In the genomic region with DNA sequence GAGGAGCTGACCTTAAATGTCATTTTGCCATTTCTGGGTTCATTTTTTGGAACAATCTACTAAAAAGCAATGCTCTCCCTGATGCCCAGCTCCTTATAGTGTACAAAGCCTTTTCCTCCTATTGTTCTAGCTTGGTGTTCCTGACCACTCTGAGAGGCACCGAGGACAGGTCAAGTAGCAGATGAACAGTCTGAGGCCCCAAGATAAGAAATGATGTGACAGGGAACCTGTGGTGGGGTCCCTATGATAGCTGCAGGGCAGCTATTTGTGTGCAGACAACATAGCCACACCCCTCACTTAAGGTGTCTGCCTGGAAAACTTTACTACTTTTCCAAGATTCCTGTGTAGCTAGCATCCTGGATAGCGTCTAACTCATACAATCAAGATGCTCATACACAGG, we compare ENCODE assay signal across 22 mouse cellular contexts. TPM values are rescaled to one million over a fixed set of nuclear protein-coding genes. Genes with fewer than 3 reads are reported as not detected.
DNase-seq lines count a peak whose midpoint lies in the region; ATAC-seq and TF ChIP-seq lines count a peak whose summit lies in the region.
"Had no signal": no experiment of that assay in that cellular context is flagged by ENCODE, and none has a peak within 500 bp of the region (broad histone marks: within the 10 kb centered on the region; RNA-seq: fewer than 3 reads in every experiment).

No protein-coding gene starts in this region.

- no peaks in the 10 kb centered on the region for H3K79me2 ChIP-seq in heart, adult 2 months (replicated peaks; ENCODE audit: control insufficient read depth, insufficient read depth, low read length)

- H3K4me1 ChIP-seq in heart, embryonic 13.5 days: peaks cover 30% of the 10 kb centered on the region
- peaks cover 2% of the 10 kb centered on the region for H3K4me1 ChIP-seq in heart, adult 2 months (ENCODE audit: control insufficient read depth, insufficient read depth, low read length)
- peaks cover 25% of the 10 kb centered on the region for H3K4me1 ChIP-seq in liver, embryonic 12.5 days
- peaks cover 29% of the 10 kb centered on the region for H3K4me1 ChIP-seq in G1E (ENCODE audit: insufficient read depth, low read depth, low read length)
- peaks cover 9 to 16% of the 10 kb centered on the region in 2 experiments for H3K4me1 ChIP-seq in liver, embryonic 14.5 days (replicated peaks; ENCODE audit: control insufficient read depth in 2 of 2, insufficient read depth in 2 of 2, low read length in 1 of 2)
- H3K4me1 ChIP-seq: embryonic facial prominence, embryonic 13.5 days; hindbrain, embryonic 12.5 days had no signal

- no peaks in the 10 kb centered on the region for H3K27me3 ChIP-seq in heart, embryonic 13.5 days (replicated peaks)
- H3K27me3 ChIP-seq in heart, adult 2 months (ENCODE audit: control insufficient read depth, insufficient read depth, low read length): no peaks in the 10 kb centered on the region
- no peaks in the 10 kb centered on the region for H3K27me3 ChIP-seq in liver, embryonic 12.5 days (replicated peaks)
- no peaks in the 10 kb centered on the region for H3K27me3 ChIP-seq in G1E (ENCODE audit: insufficient read depth, low read length)
- H3K27me3 ChIP-seq in liver, embryonic 14.5 days (ENCODE audit: control insufficient read depth, insufficient read depth, low read length): no peaks in the 10 kb centered on the region
- H3K27me3 ChIP-seq: embryonic facial prominence, embryonic 13.5 days; forebrain, embryonic 13.5 days; heart, embryonic 15.5 days; hindbrain, embryonic 12.5 days had no signal

- 23% methylated on average over 2 of the region's 2 CpGs for WGBS in heart, embryonic 13.5 days
- 48% methylated on average over 2 of the region's 2 CpGs for WGBS in heart, adult 2 months
- WGBS in liver, embryonic 12.5 days (ENCODE audit: insufficient replicate concordance): 31% methylated on average over 2 of the region's 2 CpGs
- 11% methylated on average over 2 of the region's 2 CpGs for WGBS in liver, embryonic 14.5 days (ENCODE audit: insufficient replicate concordance)

- TF ChIP-seq EP300 in heart, adult 2 months (IDR thresholded peaks at IDR 0.05; ENCODE audit: insufficient read depth, low read depth, low read length): no peak
- no peak for TF ChIP-seq EP300 in liver, embryonic 14.5 days (IDR thresholded peaks at IDR 0.05; ENCODE audit: low read depth)

- H3K36me3 ChIP-seq in heart, embryonic 13.5 days: peaks cover 6% of the 10 kb centered on the region; the same call in 1 of the 2 replicates
- no peaks in the 10 kb centered on the region for H3K36me3 ChIP-seq in heart, adult 2 months (ENCODE audit: control insufficient read depth, insufficient read depth, low read length)
- H3K36me3 ChIP-seq in liver, embryonic 12.5 days: peaks cover 9% of the 10 kb centered on the region
- H3K36me3 ChIP-seq in G1E (replicated peaks): peaks cover 27% of the 10 kb centered on the region
- H3K36me3 ChIP-seq in liver, embryonic 14.5 days (replicated peaks; ENCODE audit: control insufficient read depth, insufficient read depth, low read depth): peaks cover 5% of the 10 kb centered on the region
- H3K36me3 ChIP-seq: embryonic facial prominence, embryonic 13.5 days; heart, embryonic 15.5 days; hindbrain, embryonic 12.5 days had no signal

- no peak for TF ChIP-seq CTCF in heart, adult 2 months (IDR thresholded peaks at IDR 0.05)
- TF ChIP-seq CTCF in G1E (IDR thresholded peaks at IDR 0.05; ENCODE audit: low read depth, low read length): no peak
- no peak for TF ChIP-seq CTCF in liver, embryonic 14.5 days (IDR thresholded peaks at IDR 0.05; ENCODE audit: low read depth)

- H3K4me2 ChIP-seq in heart, embryonic 13.5 days: no peak overlapping the region
- H3K4me2 ChIP-seq in liver, embryonic 12.5 days: no peak overlapping the region
- H3K4me2 ChIP-seq in liver, embryonic 14.5 days (ENCODE audit: low read depth): no peak overlapping the region
- H3K4me2 ChIP-seq: embryonic facial prominence, embryonic 13.5 days; forebrain, embryonic 13.5 days; heart, embryonic 15.5 days; hindbrain, embryonic 12.5 days had no signal

- ATAC-seq in heart, embryonic 13.5 days (ENCODE audit: extremely low read depth, insufficient number of reproducible peaks, low FRiP score, low TSS enrichment): no peak
- ATAC-seq in liver, embryonic 12.5 days: peak; percentile 66; the same call in 1 of the 2 replicates
- peak; percentile 69 for ATAC-seq in G1E (ENCODE audit: extremely low read depth, insufficient number of reproducible peaks, low FRiP score, poor library complexity, severe bottlenecking)
- peak; percentile 32; the same call in 1 of the 2 replicates for ATAC-seq in liver, embryonic 14.5 days (ENCODE audit: insufficient read depth)
- ATAC-seq: forebrain, embryonic 13.5 days; inflammation-experienced regulatory T-cells, adult 6 months had no signal

- DNase-seq in heart, adult 2 months: no peak
- DNase-seq in liver (no peak), G1E (ENCODE audit: low spot score) (no peak)
- DNase-seq in liver, embryonic 14.5 days (ENCODE audit: low read depth in 3 of 3, low spot score in 3 of 3): no peak
- no peak for DNase-seq in spleen, postnatal 14 days (ENCODE audit: low spot score in 2 of 2)
- DNase-seq in kidney, postnatal 10 days: no peak
- DNase-seq: adrenal gland, adult 8-10 months; adrenal gland, postnatal 36 days; cerebellum, adult 11 months; cerebellum, adult 8-10 months; cerebellum, postnatal 25 days; forebrain, postnatal 0 days; gastrocnemius, postnatal 25 days; heart, postnatal 4 days had no signal

- TF ChIP-seq POLR2A in heart, adult 2 months (IDR thresholded peaks at IDR 0.05; ENCODE audit: insufficient read depth, low read depth, low read length): no peak

- H3K4me3 ChIP-seq in heart, embryonic 13.5 days: no peak overlapping the region
- H3K4me3 ChIP-seq in heart, adult 2 months: no peak overlapping the region
- no peak overlapping the region for H3K4me3 ChIP-seq in liver, embryonic 12.5 days
- no peak overlapping the region for H3K4me3 ChIP-seq in G1E (ENCODE audit: low read depth, low read length)
- H3K4me3 ChIP-seq in liver, embryonic 14.5 days (ENCODE audit: insufficient read depth in 1 of 2, low read depth in 2 of 2, low read length in 2 of 2): no peak overlapping the region
- H3K4me3 ChIP-seq: embryonic facial prominence, embryonic 13.5 days; forebrain, embryonic 13.5 days; heart, embryonic 10.5 days; heart, embryonic 15.5 days; hindbrain, embryonic 12.5 days had no signal

- H3K9me3 ChIP-seq in heart, embryonic 13.5 days: no peaks in the 10 kb centered on the region
- H3K9me3 ChIP-seq in liver, embryonic 12.5 days (replicated peaks): no peaks in the 10 kb centered on the region
- no peaks in the 10 kb centered on the region for H3K9me3 ChIP-seq in G1E (replicated peaks)
- no peaks in the 10 kb centered on the region for H3K9me3 ChIP-seq in liver, embryonic 14.5 days (ENCODE audit: control insufficient read depth, low read length)
- H3K9me3 ChIP-seq: embryonic facial prominence, embryonic 13.5 days; forebrain, embryonic 13.5 days; heart, embryonic 10.5 days; heart, embryonic 15.5 days; hindbrain, embryonic 12.5 days had no signal

- 0 out of 2 replicates have a peak overlapping the region, but pooled peaks have one; percentile 5 for H3K27ac ChIP-seq in heart, embryonic 13.5 days (replicated peaks)
- no peak overlapping the region for H3K27ac ChIP-seq in heart, adult 2 months
- H3K27ac ChIP-seq in liver, embryonic 12.5 days: no peak overlapping the region
- H3K27ac ChIP-seq in liver, embryonic 14.5 days: no peak overlapping the region
- H3K27ac ChIP-seq: embryonic facial prominence, embryonic 13.5 days; forebrain, embryonic 13.5 days; heart, embryonic 10.5 days; heart, embryonic 15.5 days; hindbrain, embryonic 12.5 days had no signal

- 0 out of 2 replicates have a peak overlapping the region, but pooled peaks have one; percentile 2 for H3K9ac ChIP-seq in heart, embryonic 13.5 days
- H3K9ac ChIP-seq in heart, adult 2 months (ENCODE audit: low read depth, low read length): no peak overlapping the region
- H3K9ac ChIP-seq in liver, embryonic 12.5 days: no peak overlapping the region
- H3K9ac ChIP-seq in liver, embryonic 14.5 days (replicated peaks): no peak overlapping the region
- H3K9ac ChIP-seq: embryonic facial prominence, embryonic 13.5 days; forebrain, embryonic 13.5 days; forebrain, postnatal 0 days; heart, embryonic 15.5 days; hindbrain, embryonic 12.5 days had no signal

- intact Hi-C loops in heart, adult 2 months (cut with DNase I): no loop called here

RNA-seq across cellular contexts. Expression of a gene that starts 26.9 kb away (rescaled TPM):
- 95.6 and 99.9 TPM in 2 replicates for polyA plus RNA-seq in heart, embryonic 13.5 days (2015; fragmentation: Nextera tagmentation; extraction: Ambion mirVana)
- 1 to 10 TPM; 3.4 to 3.7 TPM for total RNA-seq in heart, adult 2 months (2021)
- 3.4 and 4.1 TPM in 2 replicates for polyA plus RNA-seq in heart, adult 2 months (2012; rRNA removed)
- 242 and 258 TPM in 2 replicates for polyA plus RNA-seq in liver, embryonic 12.5 days (2016; fragmentation: Nextera tagmentation; extraction: Ambion mirVana)
- total RNA-seq in G1E (2014; fragmentation: Nextera tagmentation) (89.6 and 93.3 TPM in 2 replicates), G1E (2017) (302 and 305 TPM in 2 replicates)
- 116 and 123 TPM in 2 replicates for polyA plus RNA-seq in G1E (2012)
- polyA plus RNA-seq in liver, embryonic 14.5 days (2012; rRNA removed): 115 and 126 TPM in 2 replicates
- 145 and 158 TPM in 2 replicates for polyA plus RNA-seq in liver, embryonic 14.5 days (2014; fragmentation: Nextera tagmentation; extraction: Ambion mirVana)

RNA-seq across cellular contexts. Expression of a gene that starts 42.8 kb away (rescaled TPM):
- polyA plus RNA-seq in heart, embryonic 13.5 days (2015; fragmentation: Nextera tagmentation; extraction: Ambion mirVana): 32.8 and 38.1 TPM in 2 replicates
- total RNA-seq in heart, adult 2 months (2021): 1 to 10 TPM; 7.7 to 9.0 TPM
- 10.1 and 11.9 TPM in 2 replicates for polyA plus RNA-seq in heart, adult 2 months (2012; rRNA removed)
- 86.0 and 93.2 TPM in 2 replicates for polyA plus RNA-seq in liver, embryonic 12.5 days (2016; fragmentation: Nextera tagmentation; extraction: Ambion mirVana)
- total RNA-seq in G1E (2014; fragmentation: Nextera tagmentation) (8.8 and 13.0 TPM in 2 replicates), G1E (2017) (37.9 and 42.0 TPM in 2 replicates)
- 11.2 and 14.0 TPM in 2 replicates for polyA plus RNA-seq in G1E (2012)
- 87.2 and 91.8 TPM in 2 replicates for polyA plus RNA-seq in liver, embryonic 14.5 days (2012; rRNA removed)
- 57.7 and 61.7 TPM in 2 replicates for polyA plus RNA-seq in liver, embryonic 14.5 days (2014; fragmentation: Nextera tagmentation; extraction: Ambion mirVana)

Comparison
In these comparisons a context has a peak if more than half of its experiments do, and no peak if none do; other contexts are left out.
1. RNA of a gene that starts 26.9 kb away (polyA plus RNA-seq): 242 to 258 TPM in liver, embryonic 12.5 days, 115 to 158 TPM in liver, embryonic 14.5 days, 116 to 123 TPM in G1E and 95.6 to 99.9 TPM in heart, embryonic 13.5 days; 3.4 to 4.1 TPM in heart, adult 2 months; every median in the first group is over 10 times any median in the second.